Mouse (Mus musculus): ENCODE data around the gene Sgip1. TPM values are rescaled to one million over a fixed set of nuclear protein-coding genes. Genes with fewer than 3 reads are reported as not detected.

The Sgip1 gene
- polyA plus RNA-seq, 1 experiment from 2014 or later, result 78.3 TPM

DNA sequence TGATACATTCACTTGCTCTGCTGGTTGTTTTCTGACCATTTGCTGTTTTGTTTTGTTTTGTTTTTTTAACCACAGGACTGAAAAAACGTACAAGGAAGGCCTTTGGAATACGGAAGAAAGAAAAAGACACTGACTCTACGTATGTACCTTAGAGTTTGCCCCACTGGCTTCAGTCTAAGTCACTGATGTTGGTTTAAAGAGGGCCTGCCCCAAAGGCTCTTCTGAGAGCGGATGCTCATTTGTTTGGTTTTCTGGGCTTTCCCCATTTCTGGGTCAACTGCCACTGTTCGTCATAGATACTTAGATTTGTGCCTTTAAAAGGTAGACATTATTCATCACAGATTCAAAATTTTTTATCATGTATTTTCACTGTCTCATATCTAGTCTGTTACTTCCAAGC, 111.7 kb downstream of the Sgip1 start:
- 0 out of 2 replicates have a peak, but pooled peaks cover 6% of the 10 kb centered on the region for H3K36me3 ChIP-seq
- H3K9me3 ChIP-seq (replicated peaks), result no peaks in the 10 kb centered on the region
- H3K27me3 ChIP-seq (replicated peaks), result no peaks in the 10 kb centered on the region
- H3K4me2 ChIP-seq, result no peak overlapping the region
- H3K4me1 ChIP-seq, result peaks cover 13% of the 10 kb centered on the region
- no peak overlapping the region for H3K4me3 ChIP-seq (replicated peaks)
- 85% methylated on average over 5 of the region's 5 CpGs for WGBS
- ATAC-seq (ENCODE audit: low FRiP score), result no peak
- no peak overlapping the region for H3K27ac ChIP-seq (replicated peaks)
- H3K9ac ChIP-seq (replicated peaks), result no peak overlapping the region

DNA sequence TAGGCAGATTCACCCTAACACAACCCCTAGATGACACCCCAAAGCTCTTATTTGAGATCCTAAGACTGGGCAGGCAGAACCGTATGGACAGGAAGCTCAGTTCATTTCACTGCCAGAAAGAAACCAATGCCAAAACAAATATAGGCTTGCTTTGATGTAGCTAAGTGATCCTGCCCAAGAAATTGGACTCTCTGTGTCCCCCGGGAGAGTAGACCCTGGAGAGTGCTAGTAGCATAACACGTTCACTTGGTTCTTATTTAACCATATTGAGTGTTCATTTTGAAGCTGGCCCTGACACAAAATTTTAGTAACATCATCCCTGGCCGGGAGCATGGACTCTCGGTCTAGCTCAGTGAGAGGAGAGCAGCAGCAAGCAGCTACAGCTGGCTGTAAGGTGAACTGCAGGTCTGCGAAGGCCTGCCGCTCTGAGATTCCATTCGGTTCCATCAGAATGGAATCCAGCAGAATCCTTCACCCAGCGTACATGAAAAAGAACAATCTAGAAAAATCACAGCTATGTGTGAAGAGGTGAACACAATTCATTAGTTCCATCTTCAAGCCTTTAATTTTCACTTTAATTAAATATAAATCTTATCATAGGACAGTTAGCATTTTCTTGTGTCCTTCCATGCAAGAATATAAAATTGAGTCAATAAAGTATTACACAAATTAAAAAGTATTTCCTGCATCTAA, 112.4 kb downstream of the Sgip1 start:
- 81% methylated on average over 9 of the region's 9 CpGs for WGBS
- no peak overlapping the region for H3K4me2 ChIP-seq
- 0 out of 2 replicates have a peak, but pooled peaks cover 9% of the 10 kb centered on the region for H3K36me3 ChIP-seq
- no peaks in the 10 kb centered on the region for H3K9me3 ChIP-seq (replicated peaks)
- no peak for ATAC-seq (ENCODE audit: low FRiP score)
- no peak overlapping the region for H3K9ac ChIP-seq (replicated peaks)
- H3K27me3 ChIP-seq (replicated peaks), result no peaks in the 10 kb centered on the region
- no peak overlapping the region for H3K4me3 ChIP-seq (replicated peaks)
- H3K27ac ChIP-seq (replicated peaks), result no peak overlapping the region
- peaks cover 13% of the 10 kb centered on the region for H3K4me1 ChIP-seq

DNA sequence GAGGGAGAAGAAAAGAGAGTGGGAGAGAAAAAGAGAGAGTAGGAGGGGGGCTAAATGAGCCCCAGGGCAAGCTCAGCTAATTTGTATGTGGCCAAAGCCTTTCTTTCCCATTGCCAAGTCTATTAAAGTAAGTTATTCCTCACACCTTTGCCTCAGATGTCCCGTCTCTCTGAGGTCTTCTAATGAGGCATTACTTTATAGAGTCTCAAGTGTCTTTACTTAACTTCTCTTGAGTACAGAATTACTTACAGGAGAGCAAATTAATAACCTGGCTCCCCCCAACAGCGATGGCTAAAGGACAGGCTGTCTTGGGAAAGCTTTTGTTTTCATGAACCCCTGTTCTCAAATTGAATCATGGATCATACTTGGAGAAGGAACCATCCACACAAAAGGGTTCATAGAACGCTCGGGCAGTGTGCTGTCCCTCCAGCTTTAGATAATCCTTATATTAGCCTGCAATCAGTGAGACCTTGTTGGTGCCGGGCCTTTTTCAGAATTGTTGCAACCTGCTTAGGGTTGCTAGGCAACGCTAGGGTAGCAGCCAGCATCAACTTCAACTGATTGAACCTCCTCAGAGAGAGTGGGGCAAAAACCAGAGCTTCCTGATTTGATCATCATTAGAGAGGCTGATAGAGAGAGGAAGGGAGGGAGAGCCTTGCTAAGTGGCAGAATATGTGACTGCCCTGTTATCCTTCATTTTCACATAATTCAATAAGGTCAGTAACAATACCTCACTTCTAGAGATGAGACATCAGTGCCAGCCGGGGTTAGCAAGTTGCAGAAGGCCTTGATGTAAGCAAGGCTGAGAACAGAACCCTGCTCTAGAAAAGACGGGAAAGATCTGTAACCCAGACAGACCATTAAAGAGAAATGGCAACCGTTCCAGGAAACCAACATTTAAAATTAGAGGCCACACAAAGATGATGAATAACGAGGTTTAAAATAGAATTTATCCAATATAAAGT, 114.1 kb downstream of the Sgip1 start:
- Histone ChIP-seq H3K27me3 (replicated peaks) (no peaks in the 10 kb centered on the region), H3K9ac (replicated peaks) (no peak overlapping the region), H3K9me3 (replicated peaks) (no peaks in the 10 kb centered on the region), H3K36me3 (peaks cover 12% of the 10 kb centered on the region; the same call in 1 of the 2 replicates), H3K4me1 (peaks cover 13% of the 10 kb centered on the region), H3K4me2 (no peak overlapping the region), H3K27ac (replicated peaks) (no peak overlapping the region), H3K4me3 (replicated peaks) (no peak overlapping the region)
- WGBS, result 51% methylated on average over 10 of the region's 10 CpGs
- ATAC-seq (ENCODE audit: low FRiP score), result no peak

DNA sequence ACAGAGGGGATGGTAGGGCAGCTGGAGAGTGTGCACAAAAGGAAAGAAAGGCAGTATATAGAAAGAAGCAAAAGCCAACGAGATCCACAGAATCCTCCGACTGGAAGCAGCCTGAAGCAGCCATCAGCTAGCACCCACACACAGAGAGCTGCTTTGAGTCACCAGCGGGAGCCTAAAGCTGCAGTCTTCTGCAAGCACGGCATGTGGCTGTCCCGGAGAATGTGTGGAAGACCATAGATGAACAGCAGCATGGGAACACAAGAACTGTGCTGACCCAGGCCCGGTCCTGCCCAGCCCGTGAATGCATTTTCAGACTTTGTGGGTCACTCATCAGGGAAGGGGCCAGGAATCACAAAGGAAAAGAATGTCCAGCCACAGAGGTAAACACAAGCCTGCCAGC, 115.0 kb downstream of the Sgip1 start:
- H3K9me3 ChIP-seq (replicated peaks), result no peaks in the 10 kb centered on the region
- peaks cover 12% of the 10 kb centered on the region; the same call in 1 of the 2 replicates for H3K36me3 ChIP-seq
- 55% methylated on average over 7 of the region's 7 CpGs for WGBS
- no peak for ATAC-seq (ENCODE audit: low FRiP score)
- H3K4me1 ChIP-seq, result peaks cover 21% of the 10 kb centered on the region
- H3K4me2 ChIP-seq, result no peak overlapping the region
- no peaks in the 10 kb centered on the region for H3K27me3 ChIP-seq (replicated peaks)
- H3K9ac ChIP-seq (replicated peaks), result no peak overlapping the region
- H3K4me3 ChIP-seq (replicated peaks), result no peak overlapping the region
- H3K27ac ChIP-seq (replicated peaks), result no peak overlapping the region

DNA sequence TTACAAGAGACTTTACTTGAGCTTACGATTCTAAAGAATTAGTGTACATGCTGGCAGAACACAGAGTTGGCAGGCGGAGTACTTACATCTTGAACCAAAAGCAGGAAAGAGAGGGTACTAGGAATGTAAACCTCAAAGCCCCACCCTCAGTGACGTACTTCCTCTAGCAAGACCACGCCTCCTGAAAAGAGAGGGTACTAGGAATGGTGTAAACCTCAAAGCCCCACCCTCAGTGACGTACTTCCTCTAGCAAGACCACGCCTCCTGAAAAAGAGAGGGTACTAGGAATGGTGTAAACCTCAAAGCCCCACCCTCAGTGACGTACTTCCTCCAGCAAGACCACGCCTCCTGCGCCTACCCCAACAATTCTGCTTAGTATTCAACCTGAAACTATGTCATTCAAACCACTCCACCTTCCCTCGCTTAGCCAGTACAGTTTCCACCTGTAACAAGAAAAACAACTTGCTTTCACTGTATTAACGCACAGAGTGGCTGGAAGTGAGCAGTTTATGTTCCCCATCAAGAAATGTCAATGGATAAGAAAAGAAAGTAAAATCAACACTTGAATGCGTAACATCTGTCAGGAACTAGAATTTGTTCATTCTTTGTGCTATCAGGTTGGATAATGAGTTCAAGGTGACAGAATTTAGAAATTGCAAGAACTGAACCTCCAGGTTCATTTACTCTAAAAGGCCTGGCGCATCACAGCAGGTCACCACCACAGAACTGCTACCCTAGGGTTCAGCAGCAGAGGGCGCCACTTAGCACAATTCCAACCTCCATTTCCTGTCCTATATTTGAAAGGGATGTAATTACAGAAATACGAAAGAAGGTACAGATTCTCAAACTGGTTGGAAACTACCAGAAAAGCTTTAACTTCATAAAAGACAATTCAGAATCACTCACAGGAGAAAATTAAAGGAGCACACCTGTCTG, 118.4 kb downstream of the Sgip1 start:
- WGBS, result 93% methylated on average over 15 of the region's 15 CpGs
- H3K4me3 ChIP-seq (replicated peaks), result no peak overlapping the region
- H3K36me3 ChIP-seq, result peaks cover 16% of the 10 kb centered on the region; the same call in 1 of the 2 replicates
- no peak for ATAC-seq (ENCODE audit: low FRiP score)
- no peak overlapping the region for H3K9ac ChIP-seq (replicated peaks)
- peaks cover 17% of the 10 kb centered on the region for H3K4me1 ChIP-seq
- H3K27me3 ChIP-seq (replicated peaks), result no peaks in the 10 kb centered on the region
- no peak overlapping the region for H3K4me2 ChIP-seq
- H3K27ac ChIP-seq (replicated peaks), result no peak overlapping the region
- no peaks in the 10 kb centered on the region for H3K9me3 ChIP-seq (replicated peaks)

DNA sequence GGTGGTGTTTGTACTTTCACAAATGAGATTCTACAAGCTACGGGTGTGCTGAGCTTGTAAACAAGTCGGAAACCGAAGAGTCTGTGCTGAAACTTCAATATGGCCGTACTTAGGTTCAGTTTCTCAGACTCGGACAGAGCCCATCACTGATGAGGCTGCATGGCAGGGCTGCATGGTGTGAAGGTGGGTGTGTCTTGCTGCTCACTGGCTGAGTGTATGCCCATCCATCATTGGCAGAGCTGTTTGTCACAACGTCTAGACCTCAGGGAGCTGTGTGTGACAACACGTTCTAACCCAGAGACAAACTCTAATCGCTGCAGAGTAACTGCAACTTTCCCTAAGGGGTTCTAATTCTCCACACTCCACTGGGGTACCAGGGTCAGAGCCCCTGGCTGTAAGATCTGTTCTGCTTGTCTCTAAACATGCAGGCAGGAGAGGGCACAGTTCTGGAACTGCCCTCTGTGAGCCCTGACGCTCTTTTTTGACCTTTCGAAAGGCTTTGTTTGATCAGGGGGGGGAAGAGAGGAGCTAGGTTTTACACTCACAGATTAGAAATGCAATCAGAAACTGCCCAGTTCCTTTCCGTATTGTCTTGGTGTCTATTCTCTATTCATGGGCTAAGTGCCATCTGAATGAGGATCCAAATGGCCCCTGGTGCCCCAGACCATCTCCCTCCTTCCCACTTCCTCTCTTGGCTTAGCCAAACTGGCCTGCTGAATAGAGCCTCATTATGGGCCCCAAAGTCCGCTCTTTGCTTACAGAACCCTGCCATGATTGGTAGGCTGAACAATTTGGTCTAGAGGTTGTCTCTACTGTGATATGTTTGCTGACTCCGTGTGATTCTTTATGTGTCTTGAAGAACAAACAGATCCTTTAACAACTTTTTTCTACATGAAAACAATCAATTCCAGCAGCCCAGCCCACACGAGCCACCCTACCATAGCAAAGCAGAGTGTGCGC, 121.9 kb downstream of the Sgip1 start:
- no peaks in the 10 kb centered on the region for H3K9me3 ChIP-seq (replicated peaks)
- H3K4me3 ChIP-seq (replicated peaks), result no peak overlapping the region
- ATAC-seq (ENCODE audit: low FRiP score), result no peak
- no peak overlapping the region for H3K9ac ChIP-seq (replicated peaks)
- H3K36me3 ChIP-seq, result peaks cover 11% of the 10 kb centered on the region
- H3K4me1 ChIP-seq, result 0 out of 2 replicates have a peak, but pooled peaks cover 8% of the 10 kb centered on the region
- 65% methylated on average over 15 of the region's 15 CpGs for WGBS
- no peak overlapping the region for H3K4me2 ChIP-seq
- no peaks in the 10 kb centered on the region for H3K27me3 ChIP-seq (replicated peaks)
- 0 out of 2 replicates have a peak overlapping the region, but pooled peaks have one; percentile 2 for H3K27ac ChIP-seq (replicated peaks)

DNA sequence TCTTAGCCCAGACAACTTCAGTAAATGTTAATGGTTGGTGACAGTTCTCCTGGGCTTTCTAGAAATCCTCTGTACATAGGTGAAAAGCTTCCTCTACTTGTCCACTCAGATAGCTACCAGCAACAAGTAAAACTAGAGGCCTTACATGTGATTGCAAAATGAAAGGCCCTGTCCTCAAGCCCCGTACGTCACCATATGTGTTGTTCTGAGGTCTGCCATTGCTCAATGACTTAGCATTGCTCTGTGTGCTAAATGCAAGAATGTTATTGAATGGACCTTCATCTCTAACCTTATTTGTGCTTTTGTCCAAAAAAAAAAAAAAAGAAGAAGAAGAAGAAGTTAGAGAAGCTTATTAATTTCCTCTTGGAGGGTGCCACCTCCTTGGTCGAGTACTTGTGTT, 125.4 kb downstream of the Sgip1 start:
- WGBS, result 88% methylated on average over 3 of the region's 3 CpGs
- Histone ChIP-seq H3K4me1 (no peaks in the 10 kb centered on the region), H3K4me2 (no peak overlapping the region), H3K4me3 (replicated peaks) (no peak overlapping the region), H3K27me3 (replicated peaks) (no peaks in the 10 kb centered on the region), H3K36me3 (peaks cover 19% of the 10 kb centered on the region; the same call in 1 of the 2 replicates), H3K27ac (replicated peaks) (no peak overlapping the region), H3K9me3 (replicated peaks) (no peaks in the 10 kb centered on the region), H3K9ac (replicated peaks) (no peak overlapping the region)
- no peak for ATAC-seq (ENCODE audit: low FRiP score)

DNA sequence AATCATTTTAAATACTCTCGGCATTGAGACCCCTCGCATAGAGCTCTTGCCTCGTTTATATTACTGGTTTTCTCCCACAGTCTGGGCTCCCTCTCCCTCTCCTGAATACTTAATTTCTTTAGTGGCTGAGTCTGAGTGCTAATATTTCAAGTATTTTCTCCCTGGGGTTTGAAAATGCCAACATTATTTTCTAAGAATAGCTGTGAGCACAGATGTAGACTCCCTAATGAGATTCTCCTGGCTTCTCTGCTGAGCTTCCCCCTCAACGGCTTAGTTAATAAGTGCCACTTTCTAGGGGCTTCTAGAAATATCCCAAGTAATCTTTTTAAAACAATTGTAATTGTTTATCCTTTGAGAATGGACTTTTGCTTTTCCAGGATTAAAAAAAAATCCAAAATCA, 130.2 kb downstream of the Sgip1 start:
- H3K4me2 ChIP-seq, result no peak overlapping the region
- no peak overlapping the region for H3K27ac ChIP-seq (replicated peaks)
- no peaks in the 10 kb centered on the region for H3K4me1 ChIP-seq
- H3K4me3 ChIP-seq (replicated peaks), result no peak overlapping the region
- ATAC-seq (ENCODE audit: low FRiP score), result no peak
- no peak overlapping the region for H3K9ac ChIP-seq (replicated peaks)
- H3K9me3 ChIP-seq (replicated peaks), result no peaks in the 10 kb centered on the region
- peaks cover 26% of the 10 kb centered on the region for H3K36me3 ChIP-seq
- 50% methylated on average over 4 of the region's 4 CpGs for WGBS
- H3K27me3 ChIP-seq (replicated peaks), result no peaks in the 10 kb centered on the region

DNA sequence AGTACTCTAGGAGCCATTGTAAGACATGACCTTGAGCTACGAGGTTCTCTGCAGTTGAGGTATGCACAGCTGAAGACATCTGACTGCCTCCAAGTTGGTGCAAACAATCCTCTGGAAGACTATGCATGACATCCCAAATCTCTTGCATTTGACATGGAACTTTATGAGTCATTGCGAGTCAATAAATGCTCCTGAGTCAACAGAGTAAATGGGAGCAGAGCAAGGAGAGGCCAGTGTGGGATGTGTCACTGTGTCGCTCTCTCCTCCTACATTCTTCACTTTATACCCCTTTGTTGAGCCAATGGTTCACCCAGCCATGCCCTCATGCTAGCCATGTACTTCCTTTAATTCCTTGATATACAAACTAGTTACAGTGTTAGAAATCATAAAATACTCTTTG, 142.0 kb downstream of the Sgip1 start:
- Histone ChIP-seq H3K9ac (replicated peaks) (no peak overlapping the region), H3K27ac (replicated peaks) (no peak overlapping the region), H3K4me2 (no peak overlapping the region), H3K36me3 (no peaks in the 10 kb centered on the region), H3K4me1 (no peaks in the 10 kb centered on the region), H3K9me3 (replicated peaks) (no peaks in the 10 kb centered on the region), H3K27me3 (replicated peaks) (no peaks in the 10 kb centered on the region), H3K4me3 (replicated peaks) (no peak overlapping the region)
- no peak for ATAC-seq (ENCODE audit: low FRiP score)
- 92% methylated on average over 3 of the region's 3 CpGs for WGBS

DNA sequence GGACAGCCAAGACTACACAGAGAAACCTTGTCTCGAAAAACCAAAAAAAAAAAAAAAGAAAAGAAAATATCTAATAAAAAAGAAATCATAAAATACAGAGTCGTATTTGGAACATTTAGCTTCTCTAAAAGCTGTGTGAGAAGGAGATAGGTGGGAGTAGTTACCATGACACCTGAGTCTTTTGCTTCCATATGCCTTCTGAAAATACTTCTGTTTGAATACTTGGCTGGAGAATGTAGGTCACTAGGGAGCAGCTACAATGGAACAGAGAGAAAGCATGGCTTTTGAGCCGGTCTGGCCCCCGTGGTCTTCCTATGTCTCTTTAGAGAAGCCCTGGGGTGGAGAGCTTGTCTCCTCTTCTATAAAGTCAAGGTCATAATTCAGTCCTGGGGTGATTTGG, 143.1 kb downstream of the Sgip1 start:
- no peak for ATAC-seq (ENCODE audit: low FRiP score)
- H3K9ac ChIP-seq (replicated peaks), result no peak overlapping the region
- WGBS, result 88% methylated on average over 3 of the region's 4 CpGs

More for the DNA sequence above, 143.1 kb downstream of the Sgip1 start:
- H3K4me2 ChIP-seq, result no peak overlapping the region
- H3K36me3 ChIP-seq, result no peaks in the 10 kb centered on the region
- no peaks in the 10 kb centered on the region for H3K4me1 ChIP-seq
- H3K27me3 ChIP-seq (replicated peaks), result no peaks in the 10 kb centered on the region
- no peaks in the 10 kb centered on the region for H3K9me3 ChIP-seq (replicated peaks)
- H3K27ac ChIP-seq (replicated peaks), result no peak overlapping the region
- no peak overlapping the region for H3K4me3 ChIP-seq (replicated peaks)
